ENCODE assay signal across 17 mouse cellular contexts in the genomic region with DNA sequence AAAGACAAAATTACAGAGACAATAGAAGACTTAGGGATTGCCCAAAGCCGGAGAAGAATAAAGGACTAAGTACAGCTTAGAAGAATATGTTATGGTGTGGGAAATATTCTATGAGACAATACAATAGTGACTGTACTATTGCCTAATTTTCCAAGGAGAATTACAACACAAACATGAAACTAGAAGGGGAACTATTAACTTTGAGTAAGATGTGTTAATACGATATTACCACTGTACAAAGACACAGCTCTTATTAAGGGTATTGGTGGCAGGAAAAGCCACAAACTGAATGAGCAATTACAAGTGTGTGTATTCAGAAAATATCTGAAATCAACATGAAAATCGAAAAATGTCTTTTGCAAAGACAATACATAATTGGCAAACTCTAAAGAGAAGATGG.
A peak's percentile ranks its signal among the peaks of the same experiment; 100 is the strongest.
DNase-seq lines count a peak whose midpoint lies in the region; ATAC-seq lines count a peak whose summit lies in the region.
"Had no signal": no experiment of that assay in that cellular context is flagged by ENCODE, and none has a peak within 500 bp of the region (broad histone marks: within the 10 kb centered on the region; RNA-seq: fewer than 3 reads in every experiment).

No protein-coding gene starts in this region.

- peak; percentile 97 for ATAC-seq in granulocyte monocyte progenitor cell, adult 5-6 weeks (replicated peaks; ENCODE audit: poor library complexity, severe bottlenecking)
- ATAC-seq in megakaryocyte progenitor cell, adult 5-6 weeks (replicated peaks; ENCODE audit: poor library complexity) = peak; percentile 98
- no peak for ATAC-seq in cerebellum, adult (ENCODE audit: insufficient number of reproducible peaks, low FRiP score, low TSS enrichment)
- ATAC-seq: forebrain, embryonic 14.5 days; forebrain, embryonic 16.5 days had no signal

- peak; percentile 7 for DNase-seq in 416B (ENCODE audit: low read depth)
- DNase-seq in adrenal gland, adult 8-10 months = no peak
- DNase-seq in thymus, postnatal 10 days (ENCODE audit: low spot score in 2 of 2) = no peak
- DNase-seq: adrenal gland, adult 2 months; adrenal gland, postnatal 14 days; adrenal gland, postnatal 36 days; cerebellum, adult 11-12 months; cerebellum, adult 2 months; cerebellum, adult 9-10 months; cerebellum, postnatal 10 days; cerebellum, postnatal 25 days; embryo, embryonic 11 days had no signal
